ENCODE assay signal across 7 mouse cellular contexts in genomic region chr3:96593374-96593773, GRCm38 (mm10). TPM values are rescaled to one million over a fixed set of nuclear protein-coding genes. Genes with fewer than 3 reads are reported as not detected.
DNase-seq lines count a peak whose midpoint lies in the region; ATAC-seq and TF ChIP-seq lines count a peak whose summit lies in the region.

No protein-coding gene starts in this region.

- no peak for TF ChIP-seq CTCF in CH12.LX (conservative IDR thresholded peaks at IDR 0.05 in 1 of 2, IDR thresholded peaks at IDR 0.05 in 1 of 2; ENCODE audit: low read depth in 2 of 2, low read length in 2 of 2)

- TF ChIP-seq POLR2A in CH12.LX (IDR thresholded peaks at IDR 0.05; ENCODE audit: low read depth, low read length) = no peak

- peaks cover 0 to 10% of the 10 kb centered on the region in 2 experiments; a peak in 1 of 4 replicates for H3K4me1 ChIP-seq in CH12.LX (ENCODE audit: control insufficient read depth in 1 of 2, insufficient read depth in 2 of 2)
- peaks cover 38% of the 10 kb centered on the region for H3K4me1 ChIP-seq in forebrain, embryonic 16.5 days (replicated peaks; ENCODE audit: control insufficient read depth, insufficient read depth, low read length)
- H3K4me1 ChIP-seq in midbrain, embryonic 14.5 days (ENCODE audit: control insufficient read depth, insufficient read depth, low read length) = peaks cover 33% of the 10 kb centered on the region

- peak overlapping the region; percentile 85 for H3K9ac ChIP-seq in CH12.LX (ENCODE audit: insufficient read depth, low read depth)
- H3K9ac ChIP-seq in forebrain, embryonic 16.5 days (replicated peaks; ENCODE audit: low read depth, low read length) = peak overlapping the region; percentile 70
- peak overlapping the region; percentile 67 for H3K9ac ChIP-seq in midbrain, embryonic 14.5 days (replicated peaks; ENCODE audit: low read length)

- peaks cover 0 to 8% of the 10 kb centered on the region in 2 experiments for H3K36me3 ChIP-seq in CH12.LX (replicated peaks in 1 of 2; ENCODE audit: control insufficient read depth in 1 of 2, insufficient read depth in 1 of 2, low read length in 1 of 2)
- H3K36me3 ChIP-seq in forebrain, embryonic 16.5 days (ENCODE audit: control insufficient read depth, insufficient read depth) = no peaks in the 10 kb centered on the region
- no peaks in the 10 kb centered on the region for H3K36me3 ChIP-seq in midbrain, embryonic 14.5 days (ENCODE audit: control insufficient read depth, insufficient read depth, low read length)

- TF ChIP-seq EP300 in CH12.LX (IDR thresholded peaks at IDR 0.05; ENCODE audit: low read length) = no peak

- under 1% methylated on average over 10 of the region's 10 CpGs for WGBS in forebrain, embryonic 16.5 days
- 2% methylated on average over 10 of the region's 10 CpGs for WGBS in midbrain, embryonic 14.5 days

- no peak for ATAC-seq in forebrain, embryonic 16.5 days
- ATAC-seq in midbrain, embryonic 14.5 days (ENCODE audit: low FRiP score, low TSS enrichment) = no peak

- H3K27ac ChIP-seq in CH12.LX (ENCODE audit: insufficient read depth, low read depth) = peak overlapping the region; percentile 41
- H3K27ac ChIP-seq in forebrain, embryonic 16.5 days (ENCODE audit: low read length) = peak overlapping the region; percentile 75
- H3K27ac ChIP-seq in midbrain, embryonic 14.5 days (replicated peaks; ENCODE audit: low read depth, low read length) = peak overlapping the region; percentile 82

- dilution Hi-C loops in CH12.LX (cut with MboI; ENCODE audit: extremely low pct_ligation_motif_present, extremely low pct_unique_long_range_greater_than_20kb, low sequenced_read_pairs) = no loop called here

- no peak for TF ChIP-seq RAD21 in CH12.LX (IDR thresholded peaks at IDR 0.05; ENCODE audit: low read depth, low read length)

- H3K27me3 ChIP-seq in CH12.LX (replicated peaks) = no peaks in the 10 kb centered on the region
- no peaks in the 10 kb centered on the region for H3K27me3 ChIP-seq in forebrain, embryonic 16.5 days (replicated peaks; ENCODE audit: control insufficient read depth, insufficient read depth, low read length)
- H3K27me3 ChIP-seq in midbrain, embryonic 14.5 days (ENCODE audit: control insufficient read depth, insufficient read depth, low read length) = no peaks in the 10 kb centered on the region

- no peaks in the 10 kb centered on the region; the same call in 1 of the 2 replicates for H3K79me2 ChIP-seq in CH12.LX (replicated peaks; ENCODE audit: control insufficient read depth, extremely low read depth, insufficient read depth, poor library complexity, severe bottlenecking)

- in situ Hi-C loops in CH12.LX (cut with MboI; ENCODE audit: low pct_ligation_motif_present, low pct_unique_long_range_greater_than_20kb, low sequenced_read_pairs) = loop anchor here (5.0 kb wide), 1 partner anchor 39 kb away; no protein-coding TSS in a partner anchor

- H3K9me3 ChIP-seq in CH12.LX (replicated peaks; ENCODE audit: low read length) = peaks cover 13% of the 10 kb centered on the region
- H3K9me3 ChIP-seq in forebrain, embryonic 16.5 days (ENCODE audit: control insufficient read depth, low read length) = no peaks in the 10 kb centered on the region
- H3K9me3 ChIP-seq in midbrain, embryonic 14.5 days (ENCODE audit: control insufficient read depth, low read length) = no peaks in the 10 kb centered on the region

- peak; percentile 60 for DNase-seq in CH12.LX (ENCODE audit: extremely low read depth)
- DNase-seq in Muller cell, postnatal 12 days (ENCODE audit: inconsistent ontology term) = peak; percentile 34
- peak; percentile 45 for DNase-seq in kidney, postnatal 10 days
- DNase-seq in midbrain, embryonic 14.5 days = peak; percentile 54
- no peak for DNase-seq in ovary, postnatal 14 days (ENCODE audit: low spot score)
- DNase-seq in left cerebral cortex, adult 18-20 months (ENCODE audit: low spot score in 2 of 2) = no peak

- peak overlapping the region; percentile 52 to 67 (median 61) for H3K4me3 ChIP-seq in CH12.LX (replicated peaks in 1 of 3; ENCODE audit: low read depth in 2 of 3, low read length in 2 of 3, poor library complexity in 1 of 3)
- peak overlapping the region; percentile 64 for H3K4me3 ChIP-seq in forebrain, embryonic 16.5 days (replicated peaks; ENCODE audit: low read length)
- H3K4me3 ChIP-seq in midbrain, embryonic 14.5 days (replicated peaks; ENCODE audit: low read depth, low read length) = peak overlapping the region; percentile 62

- peak overlapping the region; percentile 95 for H3K4me2 ChIP-seq in CH12.LX (ENCODE audit: insufficient read depth, low read depth, poor library complexity, severe bottlenecking)
- H3K4me2 ChIP-seq in forebrain, embryonic 16.5 days (ENCODE audit: low read length) = peak overlapping the region; percentile 72
- H3K4me2 ChIP-seq in midbrain, embryonic 14.5 days (ENCODE audit: low read length) = peak overlapping the region; percentile 67

TF ChIP-seq in CH12.LX, 34 proteins besides CTCF, POLR2A, EP300 and RAD21:
- 0 out of 2 replicates have a peak, but pooled peaks have one; percentile 17 for TF ChIP-seq MXI1 (IDR thresholded peaks at IDR 0.05; ENCODE audit: low read depth, low read length)
- no peak for TF ChIP-seq RCOR1 (conservative IDR thresholded peaks at IDR 0.05; ENCODE audit: low read depth, low read length)
- no peak for TF ChIP-seq SMC3 (IDR thresholded peaks at IDR 0.05; ENCODE audit: low read depth, low read length)
- 0 out of 2 replicates have a peak, but pooled peaks have one; percentile 1 for TF ChIP-seq HCFC1 (IDR thresholded peaks at IDR 0.05; ENCODE audit: low read depth, low read length)
- no peak for TF ChIP-seq CHD2 (IDR thresholded peaks at IDR 0.05; ENCODE audit: low read length)
- no peak for TF ChIP-seq PAX5 (IDR thresholded peaks at IDR 0.05; ENCODE audit: low read length)
- no peak for TF ChIP-seq UBTF (IDR thresholded peaks at IDR 0.05; ENCODE audit: low read depth, low read length)
- no peak for TF ChIP-seq MAFK (IDR thresholded peaks at IDR 0.05; ENCODE audit: insufficient replicate concordance, low read length)
- no peak for TF ChIP-seq NELFE (IDR thresholded peaks at IDR 0.05; ENCODE audit: low read depth, low read length)
- TF ChIP-seq SIN3A (IDR thresholded peaks at IDR 0.05; ENCODE audit: low read length) = peak; percentile 78
- TF ChIP-seq KAT2A (IDR thresholded peaks at IDR 0.05; ENCODE audit: insufficient replicate concordance, low read length) = no peak
- peak; percentile 42; the same call in 1 of the 2 replicates for TF ChIP-seq MAX (IDR thresholded peaks at IDR 0.05; ENCODE audit: low read length)
- no peak for TF ChIP-seq MEF2A (IDR thresholded peaks at IDR 0.05; ENCODE audit: borderline replicate concordance, low read depth, low read length)
- no peak for TF ChIP-seq TCF12 (IDR thresholded peaks at IDR 0.05; ENCODE audit: low read depth, low read length)
- no peak for TF ChIP-seq E2F4 (IDR thresholded peaks at IDR 0.05; ENCODE audit: insufficient replicate concordance, low read depth, low read length)
- TF ChIP-seq TBP (conservative IDR thresholded peaks at IDR 0.05; ENCODE audit: low read depth, low read length) = no peak
- TF ChIP-seq ETS1 (conservative IDR thresholded peaks at IDR 0.05; ENCODE audit: low read depth, low read length) = no peak; the same call in 1 of the 2 replicates
- no peak for TF ChIP-seq ZMIZ1 (IDR thresholded peaks at IDR 0.05; ENCODE audit: low read depth, low read length)

RNA-seq across cellular contexts. Expression of gene Polr3gl, which starts 0.6 kb away (rescaled TPM):
- 10.4 and 13.7 TPM in 2 replicates for total RNA-seq in CH12.LX (2012; rRNA removed)
- 15.7 and 16.6 TPM in 2 replicates for total RNA-seq in CH12.LX (2014; rRNA removed)
- polyA plus RNA-seq in CH12.LX (2012; ENCODE audit: insufficient read length, low read depth) = 18.8 and 28.4 TPM in 2 replicates
- 38.7 and 43.1 TPM in 2 replicates for polyA plus RNA-seq in forebrain, embryonic 16.5 days (2015; fragmentation: Nextera tagmentation; extraction: Ambion mirVana)
- 14.8 and 17.1 TPM in 2 replicates for polyA plus RNA-seq in midbrain, embryonic 14.5 days (2014; fragmentation: Nextera tagmentation; extraction: Ambion mirVana)
- 10 to 100 TPM; 24.0 to 24.8 TPM for total RNA-seq in left cerebral cortex, adult 18-20 months (2021)

RNA-seq across cellular contexts. Expression of gene Ankrd34a, which starts 3.1 kb away (rescaled TPM):
- total RNA-seq in CH12.LX (2012; rRNA removed) = 0.04 TPM in 2 replicates
- not detected in 2 replicates for total RNA-seq in CH12.LX (2014; rRNA removed)
- polyA plus RNA-seq in CH12.LX (2012; ENCODE audit: insufficient read length, low read depth) = 0.11 TPM in 1 of 2 replicates, not detected in the other
- polyA plus RNA-seq in forebrain, embryonic 16.5 days (2015; fragmentation: Nextera tagmentation; extraction: Ambion mirVana) = 16.2 and 21.9 TPM in 2 replicates
- polyA plus RNA-seq in midbrain, embryonic 14.5 days (2014; fragmentation: Nextera tagmentation; extraction: Ambion mirVana) = 12.0 and 13.7 TPM in 2 replicates
- total RNA-seq in left cerebral cortex, adult 18-20 months (2021) = 10 to 100 TPM; 67.3 to 77.4 TPM

RNA-seq across cellular contexts. Expression of gene Lix1l, which starts 7.6 kb away (rescaled TPM):
- total RNA-seq in CH12.LX (2012; rRNA removed) = 2.9 and 4.5 TPM in 2 replicates
- 3.7 and 4.6 TPM in 2 replicates for total RNA-seq in CH12.LX (2014; rRNA removed)
- polyA plus RNA-seq in CH12.LX (2012; ENCODE audit: insufficient read length, low read depth) = 4.0 and 4.7 TPM in 2 replicates
- polyA plus RNA-seq in forebrain, embryonic 16.5 days (2015; fragmentation: Nextera tagmentation; extraction: Ambion mirVana) = 6.3 and 7.5 TPM in 2 replicates
- polyA plus RNA-seq in midbrain, embryonic 14.5 days (2014; fragmentation: Nextera tagmentation; extraction: Ambion mirVana) = 6.7 and 7.5 TPM in 2 replicates
- 10 to 100 TPM; 20.8 to 21.5 TPM for total RNA-seq in left cerebral cortex, adult 18-20 months (2021)

RNA-seq across cellular contexts. Expression of gene Gm16253, which starts 16.6 kb away (rescaled TPM):
- total RNA-seq in CH12.LX (2012; rRNA removed) = 0.38 and 0.72 TPM in 2 replicates
- total RNA-seq in CH12.LX (2014; rRNA removed) = not detected in 2 replicates
- polyA plus RNA-seq in CH12.LX (2012; ENCODE audit: insufficient read length, low read depth) = 0.46 TPM in 1 of 2 replicates, not detected in the other
- 1.6 and 1.8 TPM in 2 replicates for polyA plus RNA-seq in forebrain, embryonic 16.5 days (2015; fragmentation: Nextera tagmentation; extraction: Ambion mirVana)
- polyA plus RNA-seq in midbrain, embryonic 14.5 days (2014; fragmentation: Nextera tagmentation; extraction: Ambion mirVana) = 0.43 and 0.45 TPM in 2 replicates
- total RNA-seq in left cerebral cortex, adult 18-20 months (2021) = not detected

RNA-seq across cellular contexts. Expression of gene Txnip, which starts 35.6 kb away (rescaled TPM):
- total RNA-seq in CH12.LX (2012; rRNA removed) (52.5 and 76.7 TPM in 2 replicates), CH12.LX (2014; rRNA removed) (184 and 220 TPM in 2 replicates)
- 39.2 and 41.8 TPM in 2 replicates for polyA plus RNA-seq in CH12.LX (2012; ENCODE audit: insufficient read length, low read depth)
- 63.4 and 75.9 TPM in 2 replicates for polyA plus RNA-seq in forebrain, embryonic 16.5 days (2015; fragmentation: Nextera tagmentation; extraction: Ambion mirVana)
- polyA plus RNA-seq in midbrain, embryonic 14.5 days (2014; fragmentation: Nextera tagmentation; extraction: Ambion mirVana) = 45.0 and 60.1 TPM in 2 replicates
- total RNA-seq in left cerebral cortex, adult 18-20 months (2021) = 10 to 100 TPM; 19.4 to 25.9 TPM

Comparison
In these comparisons a context has a peak if more than half of its experiments do, and no peak if none do; other contexts are left out.
1. DNase-seq: peak in CH12.LX (single experiment), Muller cell, postnatal 12 days (single experiment), kidney, postnatal 10 days (single experiment) and midbrain, embryonic 14.5 days (single experiment); none in ovary, postnatal 14 days (single experiment) and left cerebral cortex, adult 18-20 months (0 of 2).
2. RNA of gene Ankrd34a, which starts 3.1 kb away (polyA plus RNA-seq): 16.2 to 21.9 TPM in forebrain, embryonic 16.5 days and 12.0 to 13.7 TPM in midbrain, embryonic 14.5 days; 0.11 TPM in CH12.LX; every median in the first group is over 10 times any median in the second.
3. Peak in every context shown above with its lines, with median percentiles within 50 percentile points of each other: H3K27ac ChIP-seq, H3K4me2 ChIP-seq, H3K4me3 ChIP-seq and H3K9ac ChIP-seq.